Mouse (Mus musculus): Measurements from ENCODE around the gene Vmn1r223. TPM values are rescaled to one million over a fixed set of nuclear protein-coding genes. Genes with fewer than 3 reads are reported as not detected.
"Not testable (repeated sequence)": the region's sequence is repeated elsewhere in the genome, so short reads cannot be mapped to it uniquely, and the experiment has no call there.

Gene Vmn1r223
- not detected in 2 replicates for polyA plus RNA-seq (2014; fragmentation: Nextera tagmentation; extraction: Ambion mirVana)

GRCm38 (mm10) chr13:23246834-23247233, at the start of gene Vmn1r223:
Gene Vmn1r223 (plus strand): TSS chr13:23247134.
- not testable (repeated sequence) for ATAC-seq (replicated peaks; ENCODE audit: low FRiP score); H3K4me3 ChIP-seq (ENCODE audit: low read depth, low read length); H3K9ac ChIP-seq (ENCODE audit: low read depth, low read length); H3K4me1 ChIP-seq (replicated peaks; ENCODE audit: control insufficient read depth, insufficient read depth, low read length); DNase-seq (ENCODE audit: low spot score); H3K9me3 ChIP-seq (ENCODE audit: control insufficient read depth, low read length); H3K27ac ChIP-seq (ENCODE audit: low read depth, low read length); H3K36me3 ChIP-seq (ENCODE audit: control insufficient read depth, insufficient read depth, low read length); H3K27me3 ChIP-seq (replicated peaks; ENCODE audit: control insufficient read depth, insufficient read depth, low read length); H3K4me2 ChIP-seq
- WGBS: 76% methylated on average over 1 of the region's 1 CpGs

- not testable (repeated sequence) for H3K27ac ChIP-seq (ENCODE audit: low read depth, low read length); ATAC-seq (replicated peaks; ENCODE audit: low FRiP score); H3K9me3 ChIP-seq (ENCODE audit: control insufficient read depth, low read length); H3K9ac ChIP-seq (ENCODE audit: low read depth, low read length); DNase-seq (ENCODE audit: low spot score); H3K36me3 ChIP-seq (ENCODE audit: control insufficient read depth, insufficient read depth, low read length); H3K4me1 ChIP-seq (replicated peaks; ENCODE audit: control insufficient read depth, insufficient read depth, low read length); H3K4me3 ChIP-seq (ENCODE audit: low read depth, low read length); H3K27me3 ChIP-seq (replicated peaks; ENCODE audit: control insufficient read depth, insufficient read depth, low read length); H3K4me2 ChIP-seq
- WGBS: 70% methylated on average over 1 of the region's 1 CpGs
These were observed 43.0 kb upstream of the Vmn1r223 start for GRCm38 (mm10) chr13:23203885-23204284.

GRCm38 (mm10) chr13:23213827-23214226, 33.1 kb upstream of the Vmn1r223 start, which contains the start of gene Vmn1r221:
Gene Vmn1r221 (plus strand): TSS chr13:23214127.
- WGBS: 67% methylated on average over 2 of the region's 2 CpGs
- not testable (repeated sequence) for ATAC-seq (replicated peaks; ENCODE audit: low FRiP score); H3K27me3 ChIP-seq (replicated peaks; ENCODE audit: control insufficient read depth, insufficient read depth, low read length)

GRCm38 (mm10) chr13:23235847-23236246, 11.1 kb upstream of the Vmn1r223 start, which contains the start of gene Vmn1r222:
Gene Vmn1r222 (minus strand): TSS chr13:23235947.
- not testable (repeated sequence) for H3K4me2 ChIP-seq; H3K36me3 ChIP-seq (ENCODE audit: control insufficient read depth, insufficient read depth, low read length); H3K9ac ChIP-seq (ENCODE audit: low read depth, low read length); H3K27ac ChIP-seq (ENCODE audit: low read depth, low read length); DNase-seq (ENCODE audit: low spot score); H3K4me1 ChIP-seq (replicated peaks; ENCODE audit: control insufficient read depth, insufficient read depth, low read length); H3K27me3 ChIP-seq (replicated peaks; ENCODE audit: control insufficient read depth, insufficient read depth, low read length); ATAC-seq (replicated peaks; ENCODE audit: low FRiP score); H3K9me3 ChIP-seq (ENCODE audit: control insufficient read depth, low read length); H3K4me3 ChIP-seq (ENCODE audit: low read depth, low read length)

More at GRCm38 (mm10) chr13:23213827-23214226, 33.1 kb upstream of the Vmn1r223 start, which contains the start of gene Vmn1r221:
- H3K4me1 ChIP-seq (replicated peaks; ENCODE audit: control insufficient read depth, insufficient read depth, low read length); DNase-seq (ENCODE audit: low spot score); H3K27ac ChIP-seq (ENCODE audit: low read depth, low read length); H3K9ac ChIP-seq (ENCODE audit: low read depth, low read length); H3K4me3 ChIP-seq (ENCODE audit: low read depth, low read length); H3K9me3 ChIP-seq (ENCODE audit: control insufficient read depth, low read length); H3K36me3 ChIP-seq (ENCODE audit: control insufficient read depth, insufficient read depth, low read length); H3K4me2 ChIP-seq: not testable (repeated sequence)

GRCm38 (mm10) chr13:23258546-23259048, 11.7 kb downstream of the Vmn1r223 start:
- 77% methylated on average over 2 of the region's 2 CpGs for WGBS
- ATAC-seq (replicated peaks; ENCODE audit: low FRiP score): no peak

GRCm38 (mm10) chr13:23268606-23269005, 21.7 kb downstream of the Vmn1r223 start:
- not testable (repeated sequence) for H3K27ac ChIP-seq (ENCODE audit: low read depth, low read length); H3K9ac ChIP-seq (ENCODE audit: low read depth, low read length); H3K4me1 ChIP-seq (replicated peaks; ENCODE audit: control insufficient read depth, insufficient read depth, low read length); H3K36me3 ChIP-seq (ENCODE audit: control insufficient read depth, insufficient read depth, low read length); H3K4me2 ChIP-seq; H3K27me3 ChIP-seq (replicated peaks; ENCODE audit: control insufficient read depth, insufficient read depth, low read length); H3K9me3 ChIP-seq (ENCODE audit: control insufficient read depth, low read length); ATAC-seq (replicated peaks; ENCODE audit: low FRiP score); H3K4me3 ChIP-seq (ENCODE audit: low read depth, low read length); DNase-seq (ENCODE audit: low spot score)
- 66% methylated on average over 3 of the region's 3 CpGs for WGBS

More at GRCm38 (mm10) chr13:23258546-23259048, 11.7 kb downstream of the Vmn1r223 start:
- no peak overlapping the region for H3K27ac ChIP-seq (ENCODE audit: low read depth, low read length)
- H3K9me3 ChIP-seq (ENCODE audit: control insufficient read depth, low read length): no peaks in the 10 kb centered on the region
- H3K4me2 ChIP-seq: no peak overlapping the region
- H3K4me3 ChIP-seq (ENCODE audit: low read depth, low read length): no peak overlapping the region
- no peak overlapping the region for H3K9ac ChIP-seq (ENCODE audit: low read depth, low read length)
- DNase-seq (ENCODE audit: low spot score): no peak
- H3K36me3 ChIP-seq (ENCODE audit: control insufficient read depth, insufficient read depth, low read length): no peaks in the 10 kb centered on the region
- no peaks in the 10 kb centered on the region for H3K27me3 ChIP-seq (replicated peaks; ENCODE audit: control insufficient read depth, insufficient read depth, low read length)
- no peaks in the 10 kb centered on the region for H3K4me1 ChIP-seq (replicated peaks; ENCODE audit: control insufficient read depth, insufficient read depth, low read length)

GRCm38 (mm10) chr13:23269127-23269526, 22.2 kb downstream of the Vmn1r223 start:
- WGBS: 40% methylated on average over 4 of the region's 4 CpGs
- 0 out of 2 replicates have a peak, but pooled peaks have one; percentile 62 for ATAC-seq (replicated peaks; ENCODE audit: low FRiP score)
- H3K27me3 ChIP-seq (replicated peaks; ENCODE audit: control insufficient read depth, insufficient read depth, low read length); H3K4me2 ChIP-seq; H3K27ac ChIP-seq (ENCODE audit: low read depth, low read length); H3K4me1 ChIP-seq (replicated peaks; ENCODE audit: control insufficient read depth, insufficient read depth, low read length); H3K4me3 ChIP-seq (ENCODE audit: low read depth, low read length); H3K9me3 ChIP-seq (ENCODE audit: control insufficient read depth, low read length); H3K9ac ChIP-seq (ENCODE audit: low read depth, low read length); DNase-seq (ENCODE audit: low spot score); H3K36me3 ChIP-seq (ENCODE audit: control insufficient read depth, insufficient read depth, low read length): not testable (repeated sequence)

GRCm38 (mm10) chr13:23269681-23270080, 22.7 kb downstream of the Vmn1r223 start:
- Histone ChIP-seq H3K36me3 (ENCODE audit: control insufficient read depth, insufficient read depth, low read length) (no peaks in the 10 kb centered on the region), H3K27ac (ENCODE audit: low read depth, low read length) (no peak overlapping the region), H3K9ac (ENCODE audit: low read depth, low read length) (no peak overlapping the region), H3K27me3 (replicated peaks; ENCODE audit: control insufficient read depth, insufficient read depth, low read length) (no peaks in the 10 kb centered on the region; the same call in 1 of the 2 replicates), H3K4me2 (peak overlapping the region; percentile 73), H3K4me3 (ENCODE audit: low read depth, low read length) (peak overlapping the region; percentile 46), H3K4me1 (replicated peaks; ENCODE audit: control insufficient read depth, insufficient read depth, low read length) (peaks cover 7% of the 10 kb centered on the region), H3K9me3 (ENCODE audit: control insufficient read depth, low read length) (no peaks in the 10 kb centered on the region)
- DNase-seq (ENCODE audit: low spot score) (peak; percentile 40), ATAC-seq (replicated peaks; ENCODE audit: low FRiP score) (0 out of 2 replicates have a peak, but pooled peaks have one; percentile 29)
- 16% methylated on average over 11 of the region's 11 CpGs for WGBS
